Mouse (Mus musculus) brain, embryonic 14.5 days (tissue): ENCODE measurements around the gene Pml.

Experiments used
- CTCF ChIP-seq: fragments of 200-500 bp; IDR thresholded peaks from 2 replicates; pipeline ENCODE4 v1.5.1; 2012; ENCODE audit warnings: inconsistent platforms, mild to moderate bottlenecking, moderate library complexity, borderline replicate concordance; ENCODE audit not compliant: insufficient read depth, insufficient read length; ENCODE audit errors: extremely low read depth
- POLR2A ChIP-seq: fragments of 200-500 bp; IDR thresholded peaks from 2 replicates; pipeline ENCODE4 v1.6.1; 2012; ENCODE audit warnings: mild to moderate bottlenecking, inconsistent platforms, borderline replicate concordance; ENCODE audit not compliant: poor library complexity, insufficient read depth, insufficient read length, severe bottlenecking; ENCODE audit errors: extremely low read depth

DNA sequence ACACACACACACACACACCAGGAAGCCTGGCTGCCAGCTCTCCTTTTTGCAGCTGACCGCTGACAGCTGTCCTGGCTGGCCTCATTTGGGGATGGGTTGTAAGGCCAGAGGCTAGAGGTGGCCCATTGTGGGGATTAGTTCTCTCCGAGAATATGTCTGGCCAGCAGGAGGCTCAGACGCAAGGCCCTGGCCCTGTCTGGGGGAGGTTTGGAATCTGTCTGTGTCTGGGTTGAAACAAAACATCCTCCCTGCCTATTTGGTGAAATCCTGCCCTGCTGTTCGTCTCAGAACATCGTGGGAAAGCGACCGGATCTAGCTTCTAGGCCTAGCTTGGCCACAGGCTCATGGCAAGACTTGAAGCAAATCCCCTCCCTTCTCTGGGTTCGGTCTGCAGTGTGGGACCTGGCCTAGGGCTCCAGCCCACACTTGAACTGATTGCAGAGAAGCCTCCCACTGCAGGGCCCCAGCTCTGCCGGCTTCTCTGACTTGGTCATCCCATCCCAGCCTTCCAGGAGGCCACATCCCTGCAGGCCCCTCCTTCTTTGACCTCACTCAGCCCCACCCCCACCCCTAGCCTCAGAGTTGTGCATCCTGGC is 46.3 kb upstream of the Pml start:
- TF ChIP-seq CTCF, result no peak
- no peak for TF ChIP-seq POLR2A
